Mouse (Mus musculus): ENCODE data around the gene Tm9sf4. TPM values are rescaled to one million over a fixed set of nuclear protein-coding genes. Genes with fewer than 3 reads are reported as not detected.

Gene Tm9sf4
- polyA plus RNA-seq (2012; rRNA removed), result 37.3 and 48.4 TPM in 2 replicates

DNA sequence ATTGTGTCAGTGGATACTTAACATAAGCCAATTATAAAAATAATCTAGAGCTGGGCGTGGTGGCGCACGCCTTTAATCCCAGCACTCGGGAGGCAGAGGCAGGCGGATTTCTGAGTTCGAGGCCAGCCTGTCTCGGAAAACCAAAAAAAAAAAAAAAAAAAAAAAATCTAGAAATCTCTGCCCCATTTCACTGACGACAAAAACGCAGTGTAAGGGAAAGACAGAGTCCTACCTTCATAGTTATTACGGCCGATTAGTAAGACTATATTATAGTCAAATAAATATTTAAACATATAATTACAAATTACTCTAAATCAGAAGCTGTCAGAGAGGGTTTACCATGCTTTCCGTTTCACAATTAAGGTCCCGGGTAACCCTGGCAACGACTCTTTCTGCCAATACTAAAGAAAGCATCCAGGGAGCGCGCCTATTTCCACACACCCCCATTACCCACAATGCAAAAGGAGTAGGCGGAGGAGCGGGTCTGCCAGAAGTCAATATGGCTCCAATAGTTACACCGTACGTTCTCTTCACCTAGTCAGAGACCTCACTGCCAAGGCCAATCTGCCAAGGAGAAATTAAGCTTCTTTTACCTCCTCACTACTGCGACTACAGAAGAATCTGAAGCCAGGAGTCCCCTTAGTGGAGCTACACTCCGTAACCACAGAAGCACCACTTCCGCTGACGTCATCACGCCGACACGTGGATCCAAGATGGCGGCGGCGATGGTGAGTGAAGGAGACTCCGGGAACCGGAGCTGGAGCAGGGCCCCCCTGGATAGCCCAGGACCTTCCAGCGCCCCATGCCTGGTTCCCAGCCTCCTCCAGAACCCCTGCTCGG lies at the start of gene Tm9sf4:
Tm9sf4 (plus strand) TSS at position 460 of the 840 bp plus-strand sequence.
- WGBS, result 7% methylated on average over 34 of the region's 34 CpGs
- no peak for DNase-seq (ENCODE audit: low read depth, low spot score)

DNA sequence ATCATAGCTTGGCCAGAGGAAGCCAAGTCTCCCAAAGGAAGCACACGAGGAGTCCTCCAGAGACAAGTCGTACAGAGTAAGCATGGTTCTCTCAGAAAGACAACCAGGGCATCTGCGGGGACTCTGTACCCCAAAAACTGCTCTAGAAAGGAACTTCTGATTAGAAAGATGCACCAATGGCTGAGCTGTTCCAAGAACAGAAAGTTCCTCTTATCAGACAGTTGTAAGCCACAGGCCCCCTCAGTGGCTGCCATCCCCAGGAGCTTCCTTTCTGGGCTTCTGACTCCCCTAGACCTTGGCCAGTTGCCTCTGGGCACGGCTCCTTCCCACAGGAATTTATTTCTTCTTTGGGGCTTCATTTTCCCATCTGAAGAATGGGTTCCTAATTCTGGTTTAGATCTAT lies 45.4 kb upstream of the Tm9sf4 start:
- no peak for DNase-seq (ENCODE audit: low read depth, low spot score)
- 75% methylated on average over 4 of the region's 4 CpGs for WGBS

DNA sequence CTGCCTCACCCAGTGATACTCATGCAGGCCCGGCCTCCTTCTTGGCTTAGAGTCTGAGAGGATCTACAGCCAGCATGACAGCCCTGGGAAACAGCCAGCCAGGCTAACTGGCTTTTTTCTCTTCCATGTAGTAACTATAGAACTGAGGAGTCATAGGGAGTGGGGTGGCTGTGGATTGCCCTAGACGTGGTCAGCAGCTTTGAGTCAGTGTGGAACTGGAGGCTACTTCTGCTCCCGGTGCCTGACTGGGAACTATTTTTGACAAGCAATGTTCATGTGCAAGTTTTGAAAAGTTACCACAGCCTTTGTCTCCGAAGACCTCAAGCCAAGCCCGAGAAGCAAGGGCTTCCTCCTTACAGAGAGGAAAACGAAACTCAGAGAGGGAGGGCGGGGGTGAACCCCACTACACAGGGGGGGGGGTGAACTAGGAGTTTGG lies 44.0 kb upstream of the Tm9sf4 start:
- no peak for DNase-seq (ENCODE audit: low read depth, low spot score)
- WGBS, result 61% methylated on average over 7 of the region's 7 CpGs

DNA sequence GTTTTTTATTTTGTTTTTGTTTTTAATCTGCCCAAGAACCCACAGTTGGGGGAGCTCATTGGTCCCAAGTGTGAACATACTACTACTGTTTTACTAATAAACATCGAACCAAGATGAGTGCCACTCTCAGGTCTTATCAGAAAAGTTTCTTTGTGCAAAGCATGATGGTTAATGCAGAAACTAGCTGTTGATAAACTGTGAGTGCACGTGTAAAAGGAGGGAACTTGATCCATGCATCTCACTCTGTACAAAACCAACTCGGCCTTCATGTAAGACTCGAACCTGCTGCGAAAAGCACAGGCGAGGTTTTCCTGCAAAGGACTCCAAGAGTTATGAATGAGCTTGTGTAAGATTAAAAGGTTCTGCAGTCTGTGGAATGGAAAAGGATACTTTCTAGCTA lies 41.6 kb upstream of the Tm9sf4 start:
- no peak for DNase-seq (ENCODE audit: low read depth, low spot score)
- WGBS, result 87% methylated on average over 6 of the region's 6 CpGs

DNA sequence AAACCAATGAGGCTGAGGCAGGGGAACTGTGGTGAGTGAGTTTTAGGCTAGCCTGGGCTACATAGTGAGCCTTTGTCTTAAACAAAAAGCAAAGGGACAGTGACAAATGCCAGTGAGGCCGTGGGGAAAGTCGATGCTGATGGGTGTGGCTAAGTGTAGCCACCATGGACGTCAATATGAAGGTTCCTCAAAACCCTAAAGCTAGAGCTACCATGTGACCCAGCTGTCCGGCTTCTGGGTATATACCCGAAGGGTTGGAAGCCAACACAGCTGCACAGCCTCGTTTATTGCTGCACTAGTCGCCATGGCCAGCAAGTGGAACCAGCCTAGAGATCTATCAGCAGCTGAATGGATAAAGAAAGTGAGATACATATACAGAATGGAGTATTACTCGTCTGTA lies 41.0 kb upstream of the Tm9sf4 start:
- no peak for DNase-seq (ENCODE audit: low read depth, low spot score)
- WGBS, result 53% methylated on average over 8 of the region's 8 CpGs

DNA sequence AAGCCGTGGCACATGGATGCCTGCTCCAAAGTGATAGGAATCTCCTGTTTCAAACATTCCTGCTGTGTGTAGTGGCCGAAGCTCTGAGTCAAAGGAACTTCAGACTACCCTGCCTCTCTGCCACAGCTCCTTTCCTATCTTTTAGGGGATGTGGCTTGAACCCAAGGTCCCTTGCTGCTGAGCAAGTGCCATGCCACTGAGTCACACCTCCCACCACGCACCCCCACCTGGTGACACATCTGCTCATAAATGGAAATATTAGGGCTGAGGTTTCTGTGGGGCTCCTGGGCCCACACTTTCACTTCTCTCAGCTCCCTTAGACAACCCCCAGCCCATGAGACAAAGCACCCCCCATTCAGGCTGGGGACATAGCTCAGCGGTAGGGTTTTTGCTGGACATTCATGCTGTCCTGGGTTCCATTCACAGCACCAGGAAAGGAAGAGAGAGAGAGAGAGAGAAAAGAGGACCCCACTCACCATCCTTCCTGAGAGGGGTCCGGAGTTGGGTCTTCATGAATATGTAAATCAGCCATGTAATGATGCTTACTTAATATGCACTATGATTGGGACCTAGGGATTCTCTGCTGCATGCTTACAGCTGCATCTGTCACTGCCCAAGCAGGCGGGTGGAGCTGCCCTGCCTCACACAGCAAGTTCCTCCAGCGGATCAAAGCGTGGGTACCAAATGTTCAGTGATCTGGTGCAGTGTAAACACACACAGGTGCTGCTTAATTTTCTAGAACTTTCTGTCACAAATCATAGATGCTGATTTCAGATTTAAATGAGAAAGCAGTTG lies 39.1 kb upstream of the Tm9sf4 start:
- DNase-seq (ENCODE audit: low read depth, low spot score), result no peak
- WGBS, result 65% methylated on average over 8 of the region's 8 CpGs

DNA sequence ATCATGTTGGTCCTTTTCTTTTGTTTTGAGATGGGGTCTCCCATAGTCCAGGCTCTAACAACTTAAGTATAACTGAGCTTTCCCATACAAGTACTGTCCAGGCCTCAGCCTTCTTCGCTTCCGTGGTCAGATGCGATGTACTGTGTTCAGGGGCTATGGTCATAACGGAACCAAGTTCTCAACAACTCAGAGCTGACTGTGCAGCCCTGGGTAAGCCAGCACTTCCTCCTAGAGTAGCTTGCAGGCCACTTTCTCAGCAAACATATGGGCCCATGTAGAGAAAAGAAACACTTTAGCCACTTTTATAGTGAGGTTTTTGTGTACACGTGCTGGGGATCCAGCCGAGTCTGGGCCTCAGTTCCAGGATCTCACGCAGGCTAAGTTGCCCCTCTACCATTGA lies 38.4 kb upstream of the Tm9sf4 start:
- WGBS, result 80% methylated on average over 7 of the region's 7 CpGs
- DNase-seq (ENCODE audit: low read depth, low spot score), result no peak

DNA sequence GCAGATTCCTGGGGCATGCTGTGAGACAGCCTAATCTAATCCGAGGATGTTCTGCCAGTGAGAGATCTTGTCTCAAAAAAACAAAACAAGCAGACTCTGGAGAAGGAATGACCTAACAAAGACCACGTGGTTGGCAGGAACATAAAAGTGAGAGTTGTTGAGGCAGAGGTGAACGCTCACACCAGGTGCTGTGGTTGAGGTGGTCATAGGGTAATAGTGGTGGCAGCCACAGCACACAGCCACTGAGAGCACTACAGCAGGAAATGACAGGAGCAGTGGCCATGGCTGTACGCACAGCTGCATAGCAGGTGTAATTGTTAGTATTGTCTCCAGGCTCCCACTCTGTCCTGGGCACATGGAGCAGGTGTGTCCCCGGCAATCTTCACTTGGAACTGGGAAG lies 35.2 kb upstream of the Tm9sf4 start:
- no peak for DNase-seq (ENCODE audit: low read depth, low spot score)
- 12% methylated on average over 5 of the region's 5 CpGs for WGBS

DNA sequence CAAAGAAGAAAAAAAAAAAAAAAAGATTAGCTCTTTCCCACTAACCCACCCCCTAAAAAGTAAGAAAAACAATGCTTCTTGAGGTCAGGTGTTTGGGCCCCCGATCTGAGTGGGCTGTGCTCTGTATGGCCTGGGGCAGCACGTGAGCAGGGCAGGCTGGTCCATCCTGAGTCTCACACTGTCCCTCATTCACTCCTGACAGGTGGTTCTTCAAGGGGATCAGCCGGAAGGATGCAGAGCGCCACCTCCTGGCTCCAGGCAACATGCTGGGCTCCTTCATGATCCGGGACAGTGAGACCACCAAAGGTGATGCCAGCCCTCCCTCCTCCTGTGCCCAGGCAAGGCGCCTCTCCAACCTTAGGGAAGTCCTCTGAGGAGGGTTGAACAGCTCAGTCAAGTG lies 30.1 kb upstream of the Tm9sf4 start:
- no peak for DNase-seq (ENCODE audit: low read depth, low spot score)
- 20% methylated on average over 6 of the region's 6 CpGs for WGBS

DNA sequence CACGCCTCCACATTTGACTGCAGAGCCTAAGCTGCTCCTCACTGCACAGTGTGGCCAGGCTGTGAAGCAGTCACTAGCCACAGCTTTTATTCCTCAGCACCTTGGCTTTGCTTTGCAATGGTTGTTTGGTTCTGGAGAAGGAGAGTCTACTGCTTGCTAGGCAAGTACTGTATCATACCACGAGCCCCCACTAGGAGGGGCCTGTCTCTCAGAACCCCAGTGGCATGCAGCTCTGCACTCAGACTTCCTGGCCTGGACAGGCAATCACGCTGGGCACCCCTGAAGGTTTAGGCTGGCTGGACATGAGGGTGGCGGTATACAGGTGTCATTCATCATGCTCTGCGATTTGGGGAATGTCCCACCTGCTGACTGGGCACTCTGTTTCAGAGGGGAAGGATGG lies 26.9 kb upstream of the Tm9sf4 start:
- 43% methylated on average over 5 of the region's 5 CpGs for WGBS
- no peak for DNase-seq (ENCODE audit: low read depth, low spot score)

DNA sequence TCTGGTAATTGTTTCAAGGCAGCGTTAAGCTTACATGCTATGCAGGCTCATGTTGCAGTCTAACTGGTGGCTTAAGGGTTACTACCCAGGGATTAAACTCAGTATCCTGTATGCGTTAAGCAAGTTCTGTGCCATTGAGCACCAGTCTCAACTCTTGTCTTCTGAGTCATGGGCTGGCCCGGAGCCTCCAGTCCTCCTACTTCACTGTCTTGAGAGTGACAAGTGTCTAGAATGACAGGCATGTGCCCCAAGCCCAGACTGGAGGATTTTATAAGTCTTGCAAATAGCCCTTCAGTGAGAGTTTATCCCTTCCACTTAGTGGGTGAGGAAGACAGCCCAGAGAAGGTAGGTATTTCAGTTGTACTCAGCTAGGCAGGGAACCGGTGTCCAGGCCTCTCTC lies 24.9 kb upstream of the Tm9sf4 start:
- no peak for DNase-seq (ENCODE audit: low read depth, low spot score)
- WGBS, result 74% methylated on average over 4 of the region's 4 CpGs

DNA sequence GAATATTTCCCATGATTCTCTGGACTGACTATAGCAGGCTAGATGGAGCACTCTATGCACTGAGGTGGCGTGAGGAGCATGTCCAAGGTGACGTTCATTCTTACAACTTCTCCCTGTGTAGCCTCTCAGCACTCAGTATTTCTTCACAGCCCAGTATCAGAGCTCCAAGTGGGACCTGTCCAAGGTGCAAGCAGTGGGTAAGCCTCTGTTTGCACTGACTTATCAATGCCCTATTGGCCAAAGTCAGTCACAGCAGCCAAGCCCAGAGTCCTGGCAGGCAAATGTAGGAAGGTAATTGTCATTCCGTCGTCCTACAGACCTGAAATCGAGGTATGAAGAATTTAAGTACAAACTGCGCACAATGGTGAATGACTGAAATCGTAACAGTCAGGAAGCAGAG lies 21.9 kb upstream of the Tm9sf4 start:
- DNase-seq (ENCODE audit: low read depth, low spot score), result no peak
- WGBS, result 75% methylated on average over 7 of the region's 7 CpGs

DNA sequence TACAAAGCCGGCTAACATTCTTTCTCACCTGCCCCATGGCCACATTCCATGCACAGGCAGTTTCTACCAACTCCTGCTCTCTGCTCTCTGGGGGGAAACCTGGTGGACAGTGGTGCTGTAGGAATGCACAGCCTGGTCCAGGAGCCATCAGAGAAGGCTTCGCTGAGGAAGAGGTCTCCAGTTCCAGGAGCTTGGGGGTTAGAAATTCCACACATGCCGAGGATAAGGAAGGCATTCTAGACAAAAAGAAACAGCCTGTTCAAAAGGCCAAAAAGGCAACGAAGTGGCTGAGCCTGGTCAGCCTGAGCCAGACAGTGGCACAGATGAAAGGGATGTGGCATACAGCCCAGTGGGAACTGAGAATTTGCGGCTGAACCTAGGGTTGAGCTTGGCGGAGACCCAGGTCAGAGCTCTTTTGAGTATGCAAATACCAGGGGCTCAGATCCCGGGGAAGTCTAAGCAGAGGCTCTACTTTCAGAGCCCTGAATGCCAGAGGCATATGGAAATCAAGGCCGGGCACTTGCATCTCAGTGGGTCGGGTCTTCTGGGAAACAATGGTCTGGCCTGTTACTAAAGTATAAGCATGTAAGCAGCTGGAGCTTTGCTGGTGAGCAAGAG lies 21.0 kb upstream of the Tm9sf4 start:
- 37% methylated on average over 9 of the region's 9 CpGs for WGBS
- no peak for DNase-seq (ENCODE audit: low read depth, low spot score)

DNA sequence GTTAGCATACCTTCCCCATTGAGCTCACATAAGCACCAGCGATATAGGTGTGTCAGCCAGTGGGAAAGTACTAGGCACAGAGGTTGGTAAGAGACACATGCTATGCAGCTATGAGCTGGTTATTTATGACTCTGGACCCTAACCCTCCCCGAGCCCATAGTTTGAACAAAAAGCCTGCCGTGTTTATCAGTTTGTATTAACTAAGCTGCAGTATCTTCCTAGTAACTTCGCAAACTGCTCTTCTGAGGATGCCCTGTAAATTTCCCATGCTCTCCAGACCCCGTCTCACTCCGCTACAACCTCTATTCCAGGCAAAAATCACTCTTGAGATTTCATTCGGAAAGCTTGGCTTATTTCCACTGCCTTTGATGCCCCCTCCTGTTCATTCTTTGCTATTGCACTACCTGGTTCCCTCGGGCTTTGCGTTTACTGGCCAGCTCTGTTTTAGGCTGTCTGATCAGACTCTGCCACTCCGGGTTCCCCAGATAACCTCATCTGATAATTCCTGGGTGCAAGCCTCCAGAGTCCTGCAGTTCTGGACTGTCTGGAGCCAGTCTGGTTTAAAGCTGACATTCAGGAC lies 18.4 kb upstream of the Tm9sf4 start:
- WGBS, result 19% methylated on average over 10 of the region's 10 CpGs
- DNase-seq (ENCODE audit: low read depth, low spot score), result no peak

DNA sequence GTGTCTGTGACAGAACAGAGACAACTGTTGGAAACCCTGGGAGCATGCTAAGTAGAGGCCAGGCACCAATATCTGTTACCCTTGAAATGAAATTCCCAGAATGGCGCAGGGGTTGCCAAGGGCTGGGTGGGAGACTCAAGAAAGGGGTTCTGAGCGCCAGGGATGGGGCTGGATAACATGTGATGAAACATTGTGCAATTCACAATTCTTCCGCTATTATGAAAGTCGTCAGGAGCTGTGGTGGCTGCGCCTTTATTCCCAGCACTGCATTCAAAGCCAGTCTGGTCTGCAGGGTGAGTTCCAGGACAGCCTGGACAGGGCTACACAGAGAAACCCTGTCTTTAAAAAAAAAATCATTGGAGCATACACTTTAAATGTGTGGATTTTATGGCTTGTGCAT lies 15.8 kb upstream of the Tm9sf4 start:
- DNase-seq (ENCODE audit: low read depth, low spot score), result no peak
- WGBS, result 55% methylated on average over 5 of the region's 5 CpGs

DNA sequence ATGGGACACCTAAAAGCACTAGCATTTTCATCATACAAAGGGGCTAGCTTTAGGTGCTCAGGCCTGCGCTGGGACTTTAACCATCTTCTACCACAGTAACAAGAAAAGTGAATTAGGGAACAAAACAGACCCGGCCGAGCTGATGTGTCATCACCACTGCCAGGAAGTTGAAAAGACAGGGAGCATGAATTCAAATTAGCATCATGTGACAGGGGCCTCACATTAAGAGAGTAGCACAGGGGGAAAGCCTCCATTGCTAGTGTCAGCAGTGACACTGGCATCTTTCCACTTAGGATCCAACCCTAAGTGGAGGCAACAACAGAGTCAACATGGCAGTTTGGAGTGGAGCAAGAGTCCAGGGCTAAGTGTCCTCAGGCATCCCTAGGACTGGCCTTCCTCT lies 13.9 kb upstream of the Tm9sf4 start:
- 82% methylated on average over 3 of the region's 3 CpGs for WGBS

DNA sequence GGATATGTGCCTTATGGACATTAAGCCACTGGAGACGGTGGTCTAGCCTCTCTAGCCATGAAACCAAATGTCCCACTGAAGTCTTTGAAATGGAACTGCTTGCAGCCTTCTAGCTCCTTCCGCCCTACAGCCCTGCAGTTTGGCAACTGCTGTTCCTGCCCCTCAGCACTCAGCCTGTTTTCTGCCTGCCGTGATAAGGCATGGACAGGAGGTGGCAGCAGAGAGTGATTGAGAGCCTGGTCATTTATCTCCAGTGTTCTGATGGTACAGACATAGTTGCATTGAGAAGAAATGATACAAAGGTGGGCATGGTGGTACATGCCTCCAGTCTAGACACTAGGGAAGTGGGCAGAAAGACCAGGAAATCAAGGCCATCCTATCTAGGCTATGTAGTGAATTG lies 13.4 kb upstream of the Tm9sf4 start:
- DNase-seq (ENCODE audit: low read depth, low spot score), result no peak
- 14% methylated on average over 3 of the region's 3 CpGs for WGBS

More for the DNA sequence above, 13.9 kb upstream of the Tm9sf4 start:
- DNase-seq (ENCODE audit: low read depth, low spot score), result no peak

DNA sequence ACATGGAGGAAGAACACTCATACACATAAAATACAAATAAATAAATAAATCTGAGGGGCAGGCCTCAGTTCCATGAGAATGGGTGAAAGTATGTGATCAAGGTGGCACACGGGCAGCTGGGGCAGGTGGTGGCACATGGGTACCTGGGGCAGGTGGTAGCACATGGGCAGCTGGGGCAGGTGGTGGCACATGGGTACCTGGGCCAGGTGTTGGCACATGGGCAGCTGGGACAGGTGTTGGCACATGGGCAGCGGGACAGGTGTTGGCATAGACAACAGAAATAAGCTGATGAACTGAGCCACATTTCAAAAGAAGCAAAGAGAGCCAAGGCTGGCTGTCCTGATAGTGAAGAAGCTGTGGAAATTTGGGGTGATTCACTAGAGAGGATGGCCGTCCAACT lies 11.4 kb upstream of the Tm9sf4 start:
- 35% methylated on average over 3 of the region's 3 CpGs for WGBS
- no peak for DNase-seq (ENCODE audit: low read depth, low spot score)

DNA sequence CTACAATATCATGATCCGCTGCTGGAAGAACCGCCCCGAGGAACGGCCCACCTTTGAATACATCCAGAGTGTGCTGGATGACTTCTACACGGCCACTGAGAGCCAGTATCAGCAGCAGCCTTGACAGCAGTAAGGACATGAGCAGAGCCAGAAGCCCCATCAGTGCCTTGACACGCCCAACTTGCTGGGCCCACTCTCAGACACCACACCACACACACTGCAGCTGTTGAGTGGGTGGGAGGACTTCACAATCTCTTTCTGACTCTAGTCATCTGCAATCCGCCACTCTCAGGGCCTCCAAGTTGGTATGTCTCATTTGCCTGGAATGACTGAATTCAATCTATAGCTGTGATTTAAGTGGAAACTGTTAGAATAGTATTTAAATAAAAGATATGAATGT lies 10.1 kb upstream of the Tm9sf4 start:
- WGBS, result 77% methylated on average over 7 of the region's 7 CpGs
- no peak for DNase-seq (ENCODE audit: low read depth, low spot score)
